Mouse (Mus musculus) limb, embryonic 14.5 days (tissue): ENCODE data around the gene Pcbp1. TPM values are rescaled to one million over a fixed set of nuclear protein-coding genes. Genes with fewer than 3 reads are reported as not detected.

Experiments
- ATAC-seq: fragments of 200-750 bp; cut with Nextera tagmentation; 2 replicates; pipeline ENCODE4 v1.8.0; 2017; ENCODE audit warnings: low read depth, moderate number of reproducible peaks, moderate TSS enrichment; ENCODE audit not compliant: low FRiP score
- DNase-seq: peaks from one replicate; pipeline ENCODE4 v3.0.0-alpha.2; 2015; ENCODE audit warnings: low spot score
- H3K27ac ChIP-seq: fragments of 300-500 bp; sonication (generic); replicated peaks from 2 replicates; pipeline ENCODE4 v1.5.1; 2014; ENCODE audit warnings: low read depth, mild to moderate bottlenecking, low read length, moderate library complexity, mixed read lengths
- H3K27me3 ChIP-seq: fragments of 300-500 bp; sonication (generic); 2 replicates; pipeline ENCODE4 v1.6.1; 2014; ENCODE audit warnings: low read length, mixed read lengths; ENCODE audit not compliant: control insufficient read depth, insufficient read depth
- H3K36me3 ChIP-seq: fragments of 300-500 bp; sonication (generic); 2 replicates; pipeline ENCODE4 v1.6.1; 2014; ENCODE audit warnings: mild to moderate bottlenecking, low read length, moderate library complexity, mixed read lengths; ENCODE audit not compliant: control insufficient read depth, insufficient read depth
- H3K4me1 ChIP-seq: fragments of 300-500 bp; sonication (generic); 2 replicates; pipeline ENCODE4 v1.6.1; 2014; ENCODE audit warnings: antibody characterized with exemption, low read length, mixed read lengths; ENCODE audit not compliant: control insufficient read depth, insufficient read depth
- H3K4me2 ChIP-seq: fragments of 300-500 bp; sonication (generic); replicated peaks from 2 replicates; pipeline ENCODE4 v1.6.1; 2014; ENCODE audit warnings: low read depth, mild to moderate bottlenecking, low read length, moderate library complexity; ENCODE audit not compliant: severe bottlenecking
- H3K4me3 ChIP-seq: fragments of 300-500 bp; sonication (generic); replicated peaks from 2 replicates; pipeline ENCODE4 v1.5.1; 2014; ENCODE audit warnings: low read length
- H3K9ac ChIP-seq: fragments of 300-500 bp; sonication (generic); 2 replicates; pipeline ENCODE4 v1.6.1; 2014; ENCODE audit warnings: mild to moderate bottlenecking, low read depth, low read length, moderate library complexity; ENCODE audit not compliant: severe bottlenecking
- H3K9me3 ChIP-seq: fragments of 300-500 bp; sonication (generic); 2 replicates; pipeline ENCODE4 v1.6.1; 2016; ENCODE audit warnings: low read length; ENCODE audit not compliant: control insufficient read depth
- POLR2A ChIP-seq: fragments of 200-500 bp; IDR thresholded peaks from 2 replicates; pipeline ENCODE4 v1.8.0; 2012; ENCODE audit warnings: inconsistent platforms, mild to moderate bottlenecking, moderate library complexity, borderline replicate concordance; ENCODE audit not compliant: insufficient read depth, insufficient read length; ENCODE audit errors: extremely low read depth
- WGBS: fragments of 180-500 bp; shearing (Covaris S2); extraction: QIAGEN DNeasy Blood & Tissue Kit; methylation state at CpG from one replicate; pipeline ENCODE4 v1.1.7; 2014; 5-methylcytosine and 5-hydroxymethylcytosine counted together
- polyA plus RNA-seq, 2 experiments: library from polyadenylated mRNA; depleted of rRNA in 1 of 2; stranded (reverse) in 1 of 2; unstranded in 1 of 2; fragments of >200 nt; fragmentation: Nextera tagmentation in 1 of 2; extraction: Ambion mirVana in 1 of 2; gene quantifications; 2 replicates each; pipeline versions ENCODE4 v1.2.1 to v1.2.3; 2012 to 2014

Pcbp1 gene
- polyA plus RNA-seq, 2 experiments, result 333 to 445 TPM

- DNase-seq (no peak), ATAC-seq (no peak)
- no peaks in the 10 kb centered on the region for H3K9me3 ChIP-seq
- peak overlapping the region; percentile 95; the same call in 1 of the 2 replicates for H3K9ac ChIP-seq
- 89% methylated on average over 1 of the region's 4 CpGs for WGBS
- peak overlapping the region; percentile 82 for H3K4me2 ChIP-seq
- H3K4me3 ChIP-seq, result peak overlapping the region; percentile 65
- peaks cover 12% of the 10 kb centered on the region for H3K4me1 ChIP-seq
- peaks cover 34% of the 10 kb centered on the region for H3K36me3 ChIP-seq
- no peak for TF ChIP-seq POLR2A
- no peaks in the 10 kb centered on the region for H3K27me3 ChIP-seq
- H3K27ac ChIP-seq, result peak overlapping the region; percentile 100
These were observed 1.8 kb upstream of the Pcbp1 start for GRCm38 (mm10) chr6:86527766-86528450.

GRCm38 (mm10) chr6:86526961-86527740, 1.0 kb upstream of the Pcbp1 start:
- 6% methylated on average over 49 of the region's 49 CpGs for WGBS
- H3K4me3 ChIP-seq, result peak overlapping the region; percentile 65
- H3K27me3 ChIP-seq, result no peaks in the 10 kb centered on the region
- no peaks in the 10 kb centered on the region for H3K9me3 ChIP-seq
- peak overlapping the region; percentile 95 for H3K9ac ChIP-seq
- DNase-seq, result peak; percentile 73
- peaks cover 16% of the 10 kb centered on the region for H3K4me1 ChIP-seq
- peaks cover 35% of the 10 kb centered on the region for H3K36me3 ChIP-seq
- peak overlapping the region; percentile 100 for H3K27ac ChIP-seq
- H3K4me2 ChIP-seq, result peak overlapping the region; percentile 82
- TF ChIP-seq POLR2A, result peak; percentile 82; the same call in 1 of the 2 replicates
- ATAC-seq, result peak; percentile 68

GRCm38 (mm10) chr6:86525646-86526031, 482 bp downstream of the Pcbp1 start:
- no peaks in the 10 kb centered on the region for H3K27me3 ChIP-seq
- TF ChIP-seq POLR2A, result no peak
- peaks cover 16% of the 10 kb centered on the region for H3K4me1 ChIP-seq
- H3K4me3 ChIP-seq, result peak overlapping the region; percentile 65
- H3K9me3 ChIP-seq, result no peaks in the 10 kb centered on the region
- peaks cover 29% of the 10 kb centered on the region for H3K36me3 ChIP-seq
- peak overlapping the region; percentile 95 for H3K9ac ChIP-seq
- DNase-seq, result peak; percentile 66
- WGBS, result under 1% methylated on average over 25 of the region's 36 CpGs
- peak; percentile 3; the same call in 1 of the 2 replicates for ATAC-seq
- H3K4me2 ChIP-seq, result peak overlapping the region; percentile 82
- peak overlapping the region; percentile 100 for H3K27ac ChIP-seq

GRCm38 (mm10) chr6:86524879-86525645, 1.1 kb downstream of the Pcbp1 start:
- ATAC-seq, result no peak
- Histone ChIP-seq H3K27ac (peak overlapping the region; percentile 100), H3K9me3 (no peaks in the 10 kb centered on the region), H3K4me2 (peak overlapping the region; percentile 82), H3K4me3 (peak overlapping the region; percentile 65), H3K27me3 (no peaks in the 10 kb centered on the region), H3K4me1 (peaks cover 16% of the 10 kb centered on the region), H3K36me3 (peaks cover 23% of the 10 kb centered on the region), H3K9ac (peak overlapping the region; percentile 95)
- no peak for DNase-seq
- TF ChIP-seq POLR2A, result no peak
- WGBS, result under 1% methylated on average over 51 of the region's 51 CpGs
